Mouse (Mus musculus) G1E (cell line): ENCODE measurements around the gene Hpse2.

Experiments
- CTCF ChIP-seq: IDR thresholded peaks from 2 replicates; pipeline ENCODE4 v1.5.1; 2012; ENCODE audit warnings: low read depth, low read length, inconsistent platforms, mixed read lengths
- TAL1 ChIP-seq: conservative IDR thresholded peaks from 2 replicates; pipeline ENCODE4 v1.6.1; 2012; ENCODE audit warnings: low read depth, low read length, inconsistent platforms, mixed read lengths

DNA sequence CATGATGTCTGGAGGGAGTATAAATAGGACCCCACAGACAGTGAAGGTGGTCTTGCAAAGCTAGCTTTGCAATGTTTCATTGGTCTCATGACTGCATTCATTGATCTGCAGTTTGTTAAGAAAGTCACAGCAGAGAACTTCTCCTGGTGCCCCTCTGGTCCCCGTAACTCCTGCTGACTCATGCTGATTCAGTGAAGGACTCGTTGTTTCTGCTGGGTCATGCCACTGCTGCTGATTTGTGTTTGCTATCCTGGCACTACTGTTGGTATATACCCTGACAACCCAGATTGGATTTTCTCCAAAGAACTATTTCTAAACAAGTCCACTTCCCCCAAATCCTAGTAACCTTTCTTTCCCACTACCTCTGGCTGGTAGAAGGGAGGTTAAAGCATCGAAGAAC, 29.3 kb downstream of the Hpse2 start:
- TF ChIP-seq CTCF, result no peak
- TF ChIP-seq TAL1, result no peak
